Mouse (Mus musculus) adrenal gland, postnatal 4 days (tissue): ENCODE results near the gene Mrps34. TPM values are rescaled to one million over a fixed set of nuclear protein-coding genes. Genes with fewer than 3 reads are reported as not detected.
"Not testable (repeated sequence)": the region's sequence is repeated elsewhere in the genome, so short reads cannot be mapped to it uniquely, and the experiment has no call there.

ENCODE experiments used
- DNase-seq, 2 experiments: peaks; one replicate each; pipeline ENCODE4 v3.0.0; 2021 to 2022; ENCODE audit warnings: low spot score in 2 of 2, mixed read lengths in 2 of 2
- total RNA-seq, 2 experiments: library from RNA; stranded (reverse); gene quantifications; 2 replicates each; pipeline ENCODE4 v1.2.3; 2021

Gene Mrps34
- total RNA-seq, 2 experiments from 2014 or later, result 135 to 137 TPM

DNA sequence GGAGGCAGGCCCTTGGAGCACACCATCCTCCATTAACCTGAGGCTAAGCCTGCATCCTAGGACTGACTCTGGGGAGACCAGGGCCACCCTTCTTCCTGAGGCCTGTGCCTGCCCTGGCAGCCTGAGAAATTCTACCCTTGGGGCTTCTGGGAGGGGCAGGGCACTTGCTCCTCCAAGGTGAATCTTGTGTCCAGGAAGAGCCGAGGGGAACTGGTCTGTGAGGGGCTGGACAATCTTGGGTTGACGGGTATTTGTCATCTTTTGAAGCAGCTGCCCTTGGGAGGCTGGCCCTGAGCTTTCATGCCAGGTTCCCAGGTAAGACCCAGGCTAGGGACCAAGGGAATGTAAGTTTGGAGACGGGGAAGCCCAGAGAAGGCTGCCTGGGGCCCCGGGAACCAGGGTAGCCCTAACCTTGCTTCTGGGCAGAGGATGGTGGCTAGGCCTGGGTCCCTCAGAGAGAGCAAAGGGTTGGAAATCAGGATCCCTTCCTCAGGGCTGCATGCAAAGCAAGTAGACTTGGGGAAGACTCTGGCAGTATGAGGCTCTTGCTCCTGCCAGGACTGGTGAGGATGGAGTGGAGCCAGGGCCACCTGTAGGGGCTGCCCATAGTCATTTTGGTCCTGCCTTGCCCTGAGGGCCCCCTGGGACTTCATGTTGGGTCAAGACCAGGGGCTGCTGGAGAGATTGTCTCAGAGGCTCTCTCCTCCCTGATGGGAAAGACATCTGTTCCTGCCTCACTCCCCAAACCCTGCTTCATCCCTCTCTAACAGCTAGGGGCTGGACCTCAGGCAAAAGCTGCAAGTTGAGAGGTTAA is 3.3 kb downstream of the Mrps34 start:
- no peak for DNase-seq

DNA sequence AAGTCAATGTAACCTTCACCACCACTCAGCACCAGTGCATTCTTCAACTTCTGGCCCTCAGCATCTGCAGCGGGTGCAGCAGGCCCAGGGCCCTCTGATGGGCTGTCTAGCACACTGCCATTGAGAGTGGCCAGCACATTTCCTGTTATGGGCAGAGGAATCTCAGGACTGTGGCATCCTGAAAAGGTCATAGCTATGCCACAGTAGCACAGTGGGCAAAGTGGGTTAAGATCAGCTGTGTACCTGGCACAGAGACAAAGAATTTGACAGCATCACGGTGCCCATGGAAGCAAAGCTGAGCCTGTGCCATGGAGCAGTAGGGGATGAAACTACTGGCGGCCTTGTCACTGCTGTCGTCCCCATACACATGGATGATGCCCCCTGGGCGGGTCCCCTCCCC is 4.2 kb downstream of the Mrps34 start:
- no peak for DNase-seq

DNA sequence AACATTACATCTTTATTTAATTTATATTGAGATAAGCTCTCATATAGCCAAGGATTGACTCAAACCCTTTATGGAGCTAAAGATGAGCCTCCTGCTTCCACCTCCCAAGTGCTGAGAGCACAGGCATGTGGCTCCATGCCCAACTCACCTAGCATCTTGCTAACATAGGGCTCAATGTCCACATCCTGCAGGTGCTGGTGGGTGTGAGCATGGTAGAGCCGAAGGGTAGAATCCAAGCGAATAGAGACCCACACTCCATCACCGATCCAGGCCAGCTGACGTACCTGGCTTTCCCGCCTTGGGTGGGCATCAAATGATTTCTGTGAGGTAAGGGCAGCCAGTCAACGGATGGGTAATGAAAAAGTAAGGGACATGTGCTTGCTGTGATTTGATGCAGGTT is 5.1 kb downstream of the Mrps34 start:
- DNase-seq, result no peak

DNA sequence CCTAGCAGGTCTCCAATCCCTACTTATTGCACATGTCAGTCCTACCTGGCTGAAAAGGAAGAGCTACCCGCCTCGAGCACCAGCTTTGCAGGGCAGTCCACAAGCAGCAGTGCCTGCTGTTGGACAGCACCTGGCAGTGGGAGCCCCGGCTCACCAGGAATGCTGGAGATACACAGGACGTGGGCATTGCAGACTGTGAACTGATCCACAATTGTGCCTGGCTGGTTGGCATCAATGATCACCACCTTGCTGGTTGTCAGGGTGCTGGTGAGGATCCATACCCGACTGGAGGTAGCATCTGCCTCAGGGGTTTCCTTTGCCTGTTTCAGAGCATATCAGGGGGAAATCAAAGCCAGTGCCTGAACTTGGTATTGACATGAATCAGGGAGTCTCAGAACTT is 7.2 kb downstream of the Mrps34 start:
- DNase-seq, result no peak

DNA sequence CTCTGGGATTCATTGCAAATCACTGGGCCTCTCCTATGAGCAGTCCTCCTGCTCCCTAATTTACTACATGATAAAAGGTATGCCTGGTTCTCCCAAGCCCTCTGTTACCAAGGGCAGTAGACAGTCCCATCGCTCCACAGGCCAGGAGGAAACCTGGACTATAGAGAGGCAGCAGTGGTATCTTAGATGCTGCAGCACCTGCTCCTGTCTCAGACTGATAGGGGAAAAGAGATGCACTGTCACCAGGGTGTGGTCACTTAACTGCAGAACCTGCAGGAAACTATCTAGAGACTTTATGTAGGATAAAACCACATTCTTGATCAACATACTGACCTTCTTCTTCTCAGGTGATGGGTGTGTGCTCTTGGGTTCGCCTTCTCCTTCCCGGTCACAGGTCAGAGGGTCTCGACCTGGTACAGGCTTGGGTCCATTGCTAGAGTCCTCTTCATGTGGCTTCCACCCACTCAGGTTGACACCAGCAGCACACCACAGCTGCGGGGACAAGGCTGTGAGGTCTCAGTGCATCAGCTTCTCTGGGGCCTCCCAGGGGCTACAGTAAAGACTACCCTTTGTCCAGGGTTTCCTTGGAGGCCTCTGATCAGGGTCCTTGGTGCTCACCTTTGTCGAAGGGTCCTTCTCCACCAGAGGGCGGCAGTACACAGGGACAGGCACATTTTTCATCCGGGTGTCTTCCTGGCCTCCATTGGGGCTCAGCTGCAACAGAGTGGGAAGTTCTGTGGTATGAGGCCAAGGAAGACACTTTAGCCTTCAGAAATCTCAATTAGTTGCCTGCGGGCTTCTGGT is 8.0 kb downstream of the Mrps34 start:
- no peak for DNase-seq

DNA sequence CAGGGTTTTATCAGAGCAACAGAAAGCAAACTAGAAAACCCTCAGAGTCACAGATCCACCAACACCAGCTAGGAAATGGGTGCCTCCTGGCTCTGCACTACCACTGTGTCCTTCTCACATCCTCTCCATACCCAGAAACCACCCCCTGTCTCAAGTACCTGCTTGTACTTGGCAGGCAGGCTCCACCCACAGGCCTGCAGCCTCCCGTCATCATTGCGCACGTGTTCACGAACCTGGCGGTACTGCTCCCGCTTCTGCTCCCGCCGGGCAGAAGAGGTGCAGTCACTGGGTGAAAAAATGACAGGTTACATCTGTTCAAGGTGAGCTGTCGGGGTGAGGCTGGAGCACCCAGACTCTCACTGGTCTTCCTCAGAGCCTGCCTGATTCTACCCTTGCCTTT is 8.9 kb downstream of the Mrps34 start:
- DNase-seq, result no peak

DNA sequence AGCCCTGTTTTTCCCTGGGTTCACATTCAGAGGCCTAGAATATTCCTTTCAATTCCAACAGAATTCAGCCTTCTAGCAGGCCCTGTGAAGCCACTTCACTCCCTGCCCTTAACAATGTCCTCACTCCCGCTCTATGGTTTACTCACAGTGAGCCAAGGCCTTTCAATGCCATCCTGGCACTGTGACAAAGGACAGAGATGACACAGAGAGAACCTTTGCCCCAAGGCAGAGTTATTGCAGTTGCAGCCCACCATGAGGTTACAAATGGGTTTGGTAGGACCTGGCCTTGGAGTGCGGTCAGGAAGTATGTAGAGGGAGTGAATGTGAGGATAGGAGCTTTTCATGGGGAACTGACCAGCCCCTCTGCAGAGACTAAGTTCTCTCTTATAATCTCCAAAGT is 12.7 kb downstream of the Mrps34 start:
- peak in 1 of 2 experiments; percentile 60 for DNase-seq

DNA sequence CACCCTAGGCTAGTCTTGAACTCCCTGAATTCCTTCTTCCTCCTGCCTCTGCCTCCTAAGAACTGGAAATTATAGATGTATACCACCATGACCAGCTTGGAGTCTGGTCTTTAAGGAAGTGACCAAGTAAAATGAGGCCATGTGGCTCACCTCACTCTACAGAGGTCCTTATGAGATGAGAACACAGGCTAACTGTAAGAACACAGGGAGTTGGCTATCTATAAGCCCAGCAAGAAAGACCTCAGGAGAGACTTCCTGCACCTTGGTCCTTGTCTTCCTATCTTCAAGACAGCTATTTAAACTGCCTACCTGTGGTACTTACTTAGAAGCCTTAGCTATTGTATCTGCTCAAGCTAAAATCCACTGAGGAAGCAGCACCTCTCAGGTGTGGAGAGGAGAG is 19.1 kb downstream of the Mrps34 start:
- DNase-seq, result no peak

DNA sequence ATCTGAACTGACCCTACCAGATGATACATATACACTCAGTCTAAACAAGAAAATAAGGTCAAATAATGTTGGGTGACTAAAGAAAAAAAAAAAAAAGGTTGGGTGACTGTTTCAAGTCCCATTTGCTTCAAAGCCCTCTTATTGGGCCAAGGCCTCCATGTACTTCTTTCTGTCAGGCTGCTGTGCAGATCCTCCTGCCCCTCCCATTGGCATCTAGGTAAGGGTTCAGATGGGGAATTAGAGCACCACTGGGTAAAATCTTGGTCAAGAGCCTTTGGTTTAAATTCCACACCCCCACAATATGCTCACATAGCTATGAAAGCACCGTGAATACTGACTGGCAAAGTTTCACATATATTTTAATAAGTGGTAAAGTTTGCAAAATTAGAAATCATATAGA is 28.3 kb downstream of the Mrps34 start:
- DNase-seq, result no peak

DNA sequence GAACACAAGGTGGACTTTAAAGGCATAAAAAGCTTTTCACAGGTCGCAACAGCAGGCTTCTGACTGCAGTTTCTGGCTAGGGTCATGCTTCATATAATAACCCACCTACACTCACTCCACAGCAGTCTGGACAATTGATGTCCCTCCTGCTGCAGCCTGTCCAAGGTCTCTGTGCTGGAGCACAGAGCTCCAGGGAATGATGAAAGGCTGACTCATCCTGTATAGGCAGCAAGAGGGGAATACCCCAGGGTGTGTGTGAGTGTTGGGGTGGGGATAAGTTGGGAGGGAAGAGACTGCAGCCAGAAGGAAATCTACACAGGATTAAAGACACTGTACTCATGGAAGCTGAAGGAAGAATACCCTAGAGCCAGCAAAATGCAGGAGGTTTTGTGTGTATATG is 34.6 kb downstream of the Mrps34 start:
- no peak for DNase-seq

DNA sequence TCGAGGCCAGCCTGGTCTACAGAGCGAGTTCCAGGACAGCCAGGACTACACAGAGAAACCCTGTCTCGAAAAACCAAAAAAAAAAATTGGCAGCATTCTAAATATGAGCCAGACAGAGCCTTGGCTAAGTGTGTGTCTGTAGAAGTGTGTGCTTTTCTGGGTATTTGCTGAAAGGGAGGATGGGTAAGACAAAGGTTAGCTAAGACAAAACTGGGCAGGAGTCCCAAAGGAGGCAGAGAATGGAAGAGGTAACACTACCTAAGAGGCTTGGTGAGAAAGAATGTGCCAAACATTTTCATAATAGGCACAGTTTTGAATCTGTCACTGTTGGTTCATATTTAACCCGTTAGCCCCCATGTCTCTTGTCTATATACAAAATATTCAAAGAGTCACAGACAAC is 37.5 kb downstream of the Mrps34 start:
- DNase-seq, result no peak

DNA sequence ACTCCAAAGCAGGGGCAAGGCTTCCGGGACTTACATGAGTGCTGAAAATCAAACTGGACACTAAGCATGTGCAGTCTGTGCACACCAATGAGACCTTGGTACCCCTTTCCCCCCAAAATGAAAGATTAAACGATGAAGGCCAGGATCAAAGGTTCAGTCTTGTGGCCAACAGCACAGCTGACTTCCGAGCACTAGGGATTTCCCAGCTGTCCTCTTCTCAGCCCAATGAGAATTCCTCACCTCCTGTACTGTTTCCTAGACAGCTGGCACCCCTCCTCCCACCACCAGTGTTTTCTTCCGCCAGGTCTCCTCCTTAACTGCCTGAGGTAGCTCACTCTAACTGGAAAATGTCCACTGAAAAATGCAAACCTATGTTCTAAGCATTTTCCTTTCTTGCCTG is 38.2 kb downstream of the Mrps34 start:
- DNase-seq, result no peak

DNA sequence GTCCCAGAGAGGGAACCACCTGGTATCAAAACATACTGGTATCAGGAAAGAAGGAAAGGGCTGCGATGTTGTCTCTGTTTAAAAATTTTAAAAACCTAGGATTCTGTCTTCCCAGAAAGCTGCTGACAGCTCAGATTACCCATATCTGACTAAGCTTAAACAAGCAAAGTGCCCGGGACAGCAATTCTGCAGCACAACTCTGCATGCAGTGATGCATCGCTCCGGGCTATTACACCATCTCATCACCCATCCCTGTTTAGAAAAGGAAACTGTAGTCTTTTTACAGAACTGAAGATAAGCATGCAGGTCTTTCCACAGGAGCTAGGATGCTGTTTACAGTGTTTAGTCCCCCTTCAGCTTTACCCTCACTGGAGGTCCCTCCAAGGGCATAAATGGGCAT is 40.0 kb downstream of the Mrps34 start:
- no peak for DNase-seq

DNA sequence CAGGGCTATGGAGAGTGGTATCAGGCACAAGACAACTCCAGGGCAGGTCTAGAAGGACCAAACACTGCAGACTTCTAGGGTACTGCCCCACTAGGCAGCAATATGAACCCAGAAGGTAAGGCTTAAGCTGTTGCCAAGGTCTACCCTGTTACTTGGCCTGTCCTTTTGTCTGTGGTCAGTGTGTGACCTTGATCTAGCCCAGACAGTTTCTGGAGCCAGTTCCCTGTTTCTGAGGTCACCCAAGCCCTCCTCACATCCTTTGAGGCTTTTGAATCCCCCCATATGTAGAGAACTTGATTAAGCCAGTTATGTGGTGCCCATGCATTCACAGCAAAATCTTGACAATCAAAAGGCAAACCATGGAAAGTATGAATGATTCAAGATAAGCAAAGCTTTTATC is 40.8 kb downstream of the Mrps34 start:
- no peak for DNase-seq

DNA sequence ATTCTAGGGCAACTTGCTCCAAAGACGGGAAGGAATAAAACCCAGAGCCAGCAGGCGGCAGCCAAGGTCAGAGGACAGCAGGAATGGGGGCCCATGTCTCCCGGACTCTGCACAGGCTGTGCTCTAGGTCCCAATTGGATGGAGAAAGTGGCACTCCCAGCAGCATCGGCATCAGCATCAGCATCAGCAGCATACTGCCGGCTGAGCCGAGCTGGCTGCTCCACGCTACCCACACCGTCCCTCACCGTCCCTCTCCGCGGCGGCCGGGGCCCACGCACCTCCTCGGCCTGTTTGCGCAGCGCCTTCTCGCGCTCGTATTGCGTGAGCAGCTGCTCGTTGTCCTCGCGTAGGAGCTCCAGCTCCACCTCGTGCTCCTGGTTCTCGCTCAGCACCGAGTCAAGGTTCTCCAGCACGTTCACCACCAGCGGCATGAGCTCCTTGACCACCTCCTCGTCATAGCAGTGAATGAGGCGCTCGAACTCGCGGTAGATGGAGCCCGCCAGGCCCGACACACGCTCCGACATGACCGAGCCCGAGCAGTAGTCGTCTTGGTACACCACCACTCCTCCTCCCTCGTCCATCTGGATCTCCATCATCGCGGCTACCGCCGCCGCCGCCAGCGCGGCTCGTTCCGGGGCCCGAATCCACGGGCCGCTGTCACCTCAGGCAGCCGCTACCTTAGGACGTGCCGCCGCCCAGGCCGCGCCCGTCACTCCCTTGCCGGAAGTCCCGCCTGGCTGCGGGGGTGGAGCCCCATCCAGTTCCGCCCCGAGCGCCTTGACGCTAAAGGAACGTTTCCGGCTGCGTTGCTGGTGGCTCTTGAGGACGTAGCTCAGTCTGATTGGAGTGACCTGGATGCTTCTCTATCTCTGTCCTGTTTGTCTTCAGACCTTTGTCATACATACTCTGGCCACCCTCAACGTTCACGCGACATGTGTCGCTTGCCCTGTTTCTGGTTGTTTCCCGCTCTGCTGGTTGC is 41.6 kb downstream of the Mrps34 start, which contains the start of gene Mapk8ip3:
Mapk8ip3 (minus strand) TSS at position 719 of the 979 bp plus-strand sequence.
- peak; percentile 89 to 90 for DNase-seq

DNA sequence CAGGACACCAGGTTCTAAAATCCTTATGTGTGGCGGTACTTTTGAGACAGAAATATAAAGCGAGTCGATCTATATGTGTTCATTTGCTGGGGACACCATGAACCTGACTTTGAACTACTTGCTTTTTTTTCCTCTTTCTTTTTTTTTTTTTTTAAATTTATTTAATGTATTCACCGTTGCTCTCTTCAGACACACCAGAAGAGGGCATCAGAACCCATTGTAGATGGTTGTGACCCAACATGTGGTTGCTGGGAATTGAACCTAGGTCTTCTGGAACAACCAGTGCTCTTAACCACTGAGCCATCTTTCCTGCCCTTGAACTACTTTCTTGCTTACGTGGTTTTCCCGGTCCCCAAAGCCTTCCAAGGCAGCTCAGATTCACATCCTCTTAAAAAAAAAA is 42.4 kb downstream of the Mrps34 start:
- no peak for DNase-seq

DNA sequence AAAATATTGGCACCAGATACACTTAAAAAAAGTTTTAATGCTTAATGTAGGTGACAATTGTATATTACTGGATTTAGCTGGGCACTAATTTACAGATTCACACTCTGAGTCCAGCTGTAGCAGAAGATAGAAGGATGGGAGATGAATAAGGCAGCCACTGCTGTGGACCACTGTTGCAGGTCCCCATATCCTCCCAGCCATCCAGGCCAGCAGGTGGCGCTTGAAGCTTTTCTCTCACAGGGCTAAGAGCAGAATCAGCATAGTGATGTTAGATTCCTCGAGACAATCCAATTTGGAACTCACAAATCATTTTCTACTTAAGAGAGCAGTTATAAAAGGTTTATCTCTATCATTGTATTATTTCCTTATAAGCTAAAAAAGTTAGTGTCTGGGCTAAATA is 47.5 kb downstream of the Mrps34 start:
- DNase-seq, result not testable (repeated sequence)

DNA sequence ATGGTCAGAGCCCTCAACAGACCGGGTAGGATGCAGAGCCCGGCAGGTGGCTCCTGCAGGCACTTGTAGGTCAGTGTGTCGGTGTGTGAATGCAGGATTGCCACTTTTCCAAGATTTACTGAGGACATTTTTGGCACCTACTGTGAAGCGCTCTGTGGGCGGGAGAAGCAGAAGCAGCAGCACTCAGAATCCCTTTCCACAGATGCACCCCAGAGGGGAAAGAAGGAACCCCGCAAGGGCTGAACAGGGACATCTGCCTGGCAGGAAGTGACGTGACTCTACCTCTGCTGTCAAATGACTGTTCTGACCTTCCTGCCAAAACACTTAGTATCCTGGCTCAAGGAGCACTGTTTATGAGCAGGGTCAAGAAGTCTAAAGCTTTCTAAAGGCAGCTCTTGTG is 48.1 kb downstream of the Mrps34 start:
- DNase-seq, result no peak

DNA sequence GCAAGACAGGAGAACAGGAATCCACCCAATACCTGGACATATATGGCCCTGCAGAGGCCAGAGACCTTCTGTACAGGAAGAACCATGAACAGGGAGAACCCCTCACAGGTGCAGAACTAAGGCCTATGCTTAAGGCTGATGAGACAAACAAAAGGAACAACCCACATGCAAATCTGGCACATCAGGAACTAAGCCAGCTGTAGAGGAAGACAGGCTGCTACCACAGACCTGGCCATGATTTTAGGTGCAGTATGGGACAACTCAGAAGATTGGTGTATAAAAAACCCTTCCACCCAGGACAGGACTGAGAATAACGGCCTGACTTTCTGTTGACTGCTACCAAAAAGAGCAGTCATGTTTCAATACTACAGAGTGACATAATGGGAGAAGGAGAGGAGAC is 48.7 kb downstream of the Mrps34 start:
- not testable (repeated sequence) for DNase-seq
